Mouse (Mus musculus) hindbrain, embryonic 15.5 days (tissue): Measurements from ENCODE around the gene Syt2. TPM values are rescaled to one million over a fixed set of nuclear protein-coding genes. Genes with fewer than 3 reads are reported as not detected.

ENCODE experiments used
- ATAC-seq: fragments of 200-750 bp; cut with Nextera tagmentation; 2 replicates; pipeline ENCODE4 v1.8.0; 2017; ENCODE audit warnings: low read depth, moderate number of reproducible peaks, moderate TSS enrichment; ENCODE audit not compliant: low FRiP score
- H3K27ac ChIP-seq: fragments of 300-500 bp; sonication (generic); replicated peaks from 2 replicates; pipeline ENCODE4 v1.5.1; 2015; ENCODE audit warnings: mild to moderate bottlenecking, inconsistent platforms
- H3K27me3 ChIP-seq: fragments of 300-500 bp; sonication (generic); 2 replicates; pipeline ENCODE4 v1.6.1; 2015; ENCODE audit warnings: control low read depth, inconsistent platforms
- H3K36me3 ChIP-seq: fragments of 300-500 bp; sonication (generic); 2 replicates; pipeline ENCODE4 v1.6.1; 2015; ENCODE audit warnings: control low read depth, inconsistent platforms
- H3K4me1 ChIP-seq: fragments of 300-500 bp; sonication (generic); replicated peaks from 2 replicates; pipeline ENCODE4 v1.6.1; 2015; ENCODE audit warnings: control low read depth, inconsistent platforms
- H3K4me2 ChIP-seq: fragments of 300-500 bp; sonication (generic); 2 replicates; pipeline ENCODE4 v1.6.1; 2015; ENCODE audit warnings: moderate library complexity, mild to moderate bottlenecking, inconsistent platforms
- H3K4me3 ChIP-seq: fragments of 300-500 bp; sonication (generic); 2 replicates; pipeline ENCODE4 v1.5.1; 2015; ENCODE audit warnings: mild to moderate bottlenecking, inconsistent platforms
- H3K9ac ChIP-seq: fragments of 300-500 bp; sonication (generic); 2 replicates; pipeline ENCODE4 v1.6.1; 2015; ENCODE audit warnings: inconsistent platforms
- H3K9me3 ChIP-seq: fragments of 300-500 bp; sonication (generic); 2 replicates; pipeline ENCODE4 v1.6.1; 2016; ENCODE audit warnings: control low read depth, inconsistent platforms
- WGBS: fragments of 180-500 bp; shearing (Covaris S2); methylation state at CpG from one replicate; pipeline ENCODE4 v1.1.7; 2015; 5-methylcytosine and 5-hydroxymethylcytosine counted together
- polyA plus RNA-seq: library from polyadenylated mRNA; unstranded; fragments of >200 nt; fragmentation: Nextera tagmentation; extraction: Ambion mirVana; gene quantifications from 2 replicates; pipeline ENCODE4 v1.2.1, GENCODE M21; 2015

Syt2 gene
- polyA plus RNA-seq, 1 experiment from 2014 or later, result 10.7 TPM

DNA sequence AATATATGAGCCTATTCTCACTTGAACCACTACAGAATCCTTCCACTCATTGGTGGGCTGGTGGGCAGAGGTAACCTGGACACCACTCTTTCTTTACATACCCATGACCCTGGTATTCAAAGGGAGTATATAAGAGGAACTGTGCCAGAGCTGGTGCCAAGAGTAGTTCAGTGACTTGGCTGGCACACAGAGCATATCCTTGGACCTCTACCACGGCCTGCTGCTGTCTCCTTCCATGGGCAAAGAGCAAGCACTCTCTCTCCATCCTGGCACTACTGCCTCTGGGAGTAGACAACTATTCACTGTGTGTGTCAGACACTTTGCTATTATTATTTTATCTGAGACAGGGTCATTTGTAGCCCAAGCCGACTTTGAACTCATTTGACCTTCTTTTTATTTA is 49.8 kb downstream of the Syt2 start:
- ATAC-seq, result no peak
- no peaks in the 10 kb centered on the region for H3K27me3 ChIP-seq
- H3K4me1 ChIP-seq, result peaks cover 17% of the 10 kb centered on the region
- H3K27ac ChIP-seq, result no peak overlapping the region
- no peak overlapping the region for H3K4me2 ChIP-seq
- no peak overlapping the region for H3K4me3 ChIP-seq
- no peaks in the 10 kb centered on the region for H3K36me3 ChIP-seq
- H3K9me3 ChIP-seq, result no peaks in the 10 kb centered on the region
- H3K9ac ChIP-seq, result no peak overlapping the region
- 83% methylated on average over 2 of the region's 2 CpGs for WGBS

DNA sequence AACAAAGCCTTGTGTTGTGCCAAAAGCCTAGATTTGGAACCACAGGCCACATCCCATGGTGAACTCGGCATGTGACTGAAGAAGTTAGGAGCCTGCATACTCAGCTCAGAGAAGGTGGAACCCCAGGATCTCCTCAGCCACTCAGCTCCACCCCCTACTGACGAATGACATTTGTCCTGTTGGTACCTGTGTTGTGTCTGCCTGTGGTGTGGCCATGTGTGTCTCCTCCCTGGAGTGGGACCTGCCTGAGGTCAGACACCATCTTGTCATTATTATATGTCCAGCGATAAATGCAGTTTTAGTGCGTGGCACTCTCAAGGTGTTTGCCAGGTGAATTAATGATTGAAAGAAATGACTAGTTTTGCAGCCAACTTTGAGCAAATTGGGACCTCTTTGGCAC is 50.6 kb downstream of the Syt2 start:
- 90% methylated on average over 4 of the region's 4 CpGs for WGBS
- peaks cover 17% of the 10 kb centered on the region for H3K4me1 ChIP-seq

DNA sequence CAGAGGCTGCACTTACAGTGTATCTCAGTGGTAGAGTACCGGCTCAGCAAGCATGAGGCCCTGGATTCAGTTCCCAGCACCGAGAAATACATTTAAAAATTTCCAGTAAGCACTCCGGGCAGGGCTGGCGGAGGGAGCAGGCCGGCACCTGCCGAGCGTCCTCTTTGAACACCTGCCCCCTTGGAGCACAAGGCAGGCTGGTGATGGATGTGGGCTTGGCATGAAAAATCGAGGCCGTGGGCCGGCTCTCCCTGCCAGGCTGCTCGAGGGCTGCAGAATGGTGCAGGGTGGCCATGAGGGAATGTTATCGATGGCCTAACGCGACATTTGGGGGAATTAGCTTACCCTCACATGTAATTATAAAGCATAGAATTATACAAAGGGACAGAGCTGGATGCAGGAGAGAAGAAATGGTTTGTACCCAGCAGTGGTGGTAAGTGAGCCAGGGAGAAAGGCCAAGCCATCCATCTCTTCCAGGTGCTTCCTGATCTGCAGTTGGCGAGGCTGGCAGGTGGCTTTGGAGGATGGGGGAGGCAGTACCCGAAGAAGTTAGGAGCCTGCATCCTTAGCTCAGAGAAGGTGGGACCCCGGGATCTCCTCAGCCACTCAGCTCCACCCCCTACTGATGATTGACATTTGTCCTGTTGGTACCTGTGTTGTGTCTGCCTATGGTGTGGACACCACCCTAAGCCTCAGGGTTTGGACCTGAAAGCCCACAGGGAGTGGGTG is 51.2 kb downstream of the Syt2 start:
- Histone ChIP-seq H3K9me3 (no peaks in the 10 kb centered on the region), H3K4me3 (no peak overlapping the region), H3K4me1 (peaks cover 17% of the 10 kb centered on the region), H3K4me2 (no peak overlapping the region), H3K36me3 (no peaks in the 10 kb centered on the region), H3K9ac (no peak overlapping the region), H3K27me3 (no peaks in the 10 kb centered on the region), H3K27ac (no peak overlapping the region)
- ATAC-seq, result no peak
- WGBS, result 74% methylated on average over 17 of the region's 17 CpGs

More for the DNA sequence above, 50.6 kb downstream of the Syt2 start:
- no peak overlapping the region for H3K27ac ChIP-seq
- no peak for ATAC-seq
- H3K9me3 ChIP-seq, result no peaks in the 10 kb centered on the region
- H3K36me3 ChIP-seq, result no peaks in the 10 kb centered on the region
- no peak overlapping the region for H3K9ac ChIP-seq
- H3K4me3 ChIP-seq, result no peak overlapping the region
- no peaks in the 10 kb centered on the region for H3K27me3 ChIP-seq
- H3K4me2 ChIP-seq, result no peak overlapping the region

GRCm38 (mm10) chr1:134698486-134698885 is 52.0 kb downstream of the Syt2 start:
- 64% methylated on average over 5 of the region's 5 CpGs for WGBS
- no peak for ATAC-seq
- Histone ChIP-seq H3K27ac (no peak overlapping the region), H3K27me3 (no peaks in the 10 kb centered on the region), H3K4me1 (peaks cover 24% of the 10 kb centered on the region), H3K4me3 (no peak overlapping the region), H3K36me3 (no peaks in the 10 kb centered on the region), H3K4me2 (no peak overlapping the region), H3K9ac (no peak overlapping the region), H3K9me3 (no peaks in the 10 kb centered on the region)

DNA sequence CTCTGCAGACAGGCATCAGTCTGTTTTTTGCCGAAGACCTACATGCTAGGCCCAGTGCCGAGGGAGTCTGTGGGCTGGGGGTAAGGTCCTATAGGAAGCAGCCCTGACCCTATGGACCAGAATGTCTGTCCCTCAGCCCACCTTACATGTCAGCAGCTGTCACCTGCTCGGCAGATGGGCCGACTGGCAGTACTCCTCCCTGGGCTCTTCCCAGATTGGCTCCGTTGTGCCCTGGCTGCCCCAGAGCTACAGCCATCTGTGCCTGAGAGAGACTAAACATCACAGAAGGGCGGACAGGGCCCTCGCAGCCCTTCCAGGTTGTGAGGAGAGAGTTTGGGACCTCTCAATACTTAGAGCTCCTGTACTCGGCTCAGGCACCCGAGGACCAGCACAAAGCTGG is 52.9 kb downstream of the Syt2 start:
- ATAC-seq, result no peak
- no peak overlapping the region for H3K4me3 ChIP-seq
- H3K27ac ChIP-seq, result no peak overlapping the region
- no peak overlapping the region for H3K9ac ChIP-seq
- no peaks in the 10 kb centered on the region for H3K9me3 ChIP-seq
- H3K27me3 ChIP-seq, result no peaks in the 10 kb centered on the region; the same call in 1 of the 2 replicates
- no peaks in the 10 kb centered on the region for H3K36me3 ChIP-seq
- no peak overlapping the region for H3K4me2 ChIP-seq
- H3K4me1 ChIP-seq, result peaks cover 24% of the 10 kb centered on the region
- WGBS, result 54% methylated on average over 9 of the region's 9 CpGs

GRCm38 (mm10) chr1:134700151-134700550 is 53.7 kb downstream of the Syt2 start:
- H3K9ac ChIP-seq, result no peak overlapping the region
- no peaks in the 10 kb centered on the region; the same call in 1 of the 2 replicates for H3K27me3 ChIP-seq
- H3K4me2 ChIP-seq, result no peak overlapping the region
- H3K9me3 ChIP-seq, result no peaks in the 10 kb centered on the region
- ATAC-seq, result no peak
- H3K4me1 ChIP-seq, result peaks cover 26% of the 10 kb centered on the region
- H3K27ac ChIP-seq, result 0 out of 2 replicates have a peak overlapping the region, but pooled peaks have one; percentile 36
- no peak overlapping the region for H3K4me3 ChIP-seq
- no peaks in the 10 kb centered on the region for H3K36me3 ChIP-seq
- WGBS, result 41% methylated on average over 2 of the region's 2 CpGs

GRCm38 (mm10) chr1:134700634-134701033 is 54.2 kb downstream of the Syt2 start:
- 24% methylated on average over 5 of the region's 5 CpGs for WGBS
- H3K9ac ChIP-seq, result no peak overlapping the region
- no peak overlapping the region for H3K4me3 ChIP-seq
- H3K27ac ChIP-seq, result 0 out of 2 replicates have a peak overlapping the region, but pooled peaks have one; percentile 36
- no peaks in the 10 kb centered on the region; the same call in 1 of the 2 replicates for H3K27me3 ChIP-seq
- no peaks in the 10 kb centered on the region for H3K36me3 ChIP-seq
- no peak overlapping the region for H3K4me2 ChIP-seq
- no peak for ATAC-seq
- H3K4me1 ChIP-seq, result peaks cover 28% of the 10 kb centered on the region
- H3K9me3 ChIP-seq, result no peaks in the 10 kb centered on the region

GRCm38 (mm10) chr1:134701191-134701590 is 54.7 kb downstream of the Syt2 start:
- whole genome bisulfite sequencing, result 25% methylated on average over 6 of the region's 6 CpGs
- ATAC-seq, result no peak
- no peak overlapping the region for H3K27ac ChIP-seq
- no peak overlapping the region for H3K4me3 ChIP-seq
- no peaks in the 10 kb centered on the region for H3K9me3 ChIP-seq
- H3K4me2 ChIP-seq, result no peak overlapping the region
- H3K27me3 ChIP-seq, result no peaks in the 10 kb centered on the region; the same call in 1 of the 2 replicates
- H3K36me3 ChIP-seq, result no peaks in the 10 kb centered on the region
- H3K4me1 ChIP-seq, result peaks cover 28% of the 10 kb centered on the region
- no peak overlapping the region for H3K9ac ChIP-seq

DNA sequence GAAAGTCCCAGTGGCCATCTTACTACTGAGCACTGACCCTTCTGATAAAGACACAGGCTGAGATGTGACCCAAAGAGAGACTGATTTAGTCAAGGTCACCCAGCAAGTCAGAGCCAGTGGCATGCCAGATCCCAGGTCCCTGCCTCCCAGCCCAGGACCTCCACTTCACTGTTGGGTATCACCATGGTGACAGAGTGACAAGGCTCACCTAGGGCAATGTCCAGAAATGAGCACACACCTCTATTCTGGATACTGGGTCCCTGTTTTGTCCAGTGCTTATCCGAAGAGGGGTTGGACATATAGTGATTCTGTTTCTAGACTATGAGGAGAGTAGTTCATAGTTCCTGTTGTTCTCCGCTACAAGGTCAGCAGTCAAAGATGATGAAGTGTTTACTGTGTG is 56.8 kb downstream of the Syt2 start:
- Histone ChIP-seq H3K27me3 (peaks cover 4% of the 10 kb centered on the region; the same call in 1 of the 2 replicates), H3K4me2 (no peak overlapping the region), H3K4me1 (peaks cover 30% of the 10 kb centered on the region), H3K4me3 (no peak overlapping the region), H3K27ac (no peak overlapping the region), H3K36me3 (no peaks in the 10 kb centered on the region), H3K9me3 (no peaks in the 10 kb centered on the region), H3K9ac (no peak overlapping the region)
- WGBS, result 87% methylated on average over 2 of the region's 2 CpGs
- ATAC-seq, result no peak

DNA sequence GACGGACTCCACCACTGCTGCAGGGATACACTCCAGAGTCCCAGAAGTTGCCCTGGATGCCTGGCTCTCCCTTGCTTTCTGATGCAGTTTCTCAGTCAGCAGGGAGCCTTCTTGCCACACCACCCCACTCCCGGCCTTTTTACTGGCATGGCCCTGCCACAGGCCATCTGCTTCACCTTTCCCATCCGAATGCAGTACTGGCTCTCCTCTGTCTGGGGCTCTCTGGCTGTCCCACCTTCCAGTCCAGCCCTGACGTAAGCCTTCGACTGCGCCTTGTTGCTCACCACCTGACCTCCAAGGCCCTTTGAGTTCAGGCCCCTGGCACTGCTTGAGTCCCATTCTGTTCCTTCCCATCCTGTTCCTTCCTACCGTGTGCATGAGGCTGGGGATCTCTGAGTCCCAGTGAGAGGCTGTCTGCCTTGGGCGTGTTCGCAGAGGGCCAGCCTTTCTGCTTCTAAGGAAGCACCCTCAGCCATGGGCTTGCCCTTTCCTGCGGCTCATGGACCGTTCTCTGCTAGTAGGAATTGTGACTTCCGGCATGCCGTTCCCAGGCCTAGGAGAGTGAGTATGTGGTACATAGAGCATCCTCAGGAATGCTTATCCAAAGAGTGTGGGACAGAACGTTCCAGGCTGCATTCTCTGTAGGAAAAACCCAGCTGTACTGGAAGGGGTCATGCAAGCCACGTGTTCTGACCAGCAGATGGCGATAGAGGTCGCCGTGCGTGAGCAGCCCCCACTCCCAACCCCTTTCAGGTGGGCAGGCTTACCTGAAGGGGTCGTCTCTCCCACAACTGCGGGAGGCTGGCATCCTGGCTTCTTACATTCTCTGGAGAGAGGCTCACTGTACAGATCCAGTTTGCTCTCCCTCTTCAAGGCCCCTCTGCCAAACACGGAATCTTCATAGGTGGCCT is 58.2 kb downstream of the Syt2 start:
- Histone ChIP-seq H3K9me3 (no peaks in the 10 kb centered on the region), H3K36me3 (no peaks in the 10 kb centered on the region), H3K4me2 (no peak overlapping the region), H3K4me3 (no peak overlapping the region), H3K27me3 (peaks cover 4% of the 10 kb centered on the region; the same call in 1 of the 2 replicates), H3K4me1 (peaks cover 32% of the 10 kb centered on the region), H3K27ac (no peak overlapping the region), H3K9ac (no peak overlapping the region)
- no peak for ATAC-seq
- WGBS, result 36% methylated on average over 22 of the region's 22 CpGs

GRCm38 (mm10) chr1:134706549-134706948 is 60.1 kb downstream of the Syt2 start:
- Histone ChIP-seq H3K36me3 (no peaks in the 10 kb centered on the region), H3K4me1 (peaks cover 34% of the 10 kb centered on the region), H3K27ac (no peak overlapping the region), H3K9me3 (no peaks in the 10 kb centered on the region), H3K27me3 (peaks cover 13% of the 10 kb centered on the region; the same call in 1 of the 2 replicates), H3K4me3 (no peak overlapping the region), H3K4me2 (no peak overlapping the region), H3K9ac (no peak overlapping the region)
- no peak for ATAC-seq
- WGBS, result 71% methylated on average over 2 of the region's 2 CpGs

GRCm38 (mm10) chr1:134707516-134707915 is 61.0 kb downstream of the Syt2 start:
- Histone ChIP-seq H3K27ac (no peak overlapping the region), H3K4me2 (no peak overlapping the region), H3K36me3 (no peaks in the 10 kb centered on the region), H3K9me3 (no peaks in the 10 kb centered on the region), H3K9ac (no peak overlapping the region), H3K27me3 (peaks cover 17% of the 10 kb centered on the region; the same call in 1 of the 2 replicates), H3K4me1 (peaks cover 34% of the 10 kb centered on the region), H3K4me3 (no peak overlapping the region)
- 83% methylated on average over 3 of the region's 3 CpGs for WGBS
- ATAC-seq, result no peak
